Mouse (Mus musculus): Measurements from ENCODE around the gene Pitpnb.

DNA sequence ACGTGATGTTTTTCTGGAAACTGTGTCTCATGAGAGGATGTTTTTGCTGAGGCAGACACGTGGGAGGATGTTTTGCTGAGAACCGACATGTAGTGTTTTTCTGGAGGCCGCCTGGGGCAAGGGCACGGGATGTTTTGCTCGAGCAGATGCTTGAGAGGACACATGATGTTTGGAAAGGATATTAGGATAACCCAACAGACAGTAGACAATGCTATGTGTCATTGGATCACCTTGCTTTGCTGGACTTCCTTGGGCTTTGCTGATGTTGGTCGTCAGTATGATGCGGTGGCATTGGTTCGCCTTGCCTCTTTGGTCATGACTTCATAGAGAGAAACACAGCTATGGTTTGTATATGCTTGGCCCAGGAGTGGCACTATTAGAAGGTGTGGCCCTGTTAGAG, 16.7 kb upstream of the Pitpnb start:
- no peak for TF ChIP-seq GATA1 (IDR thresholded peaks at IDR 0.05; ENCODE audit: low read length)
- TF ChIP-seq TAL1 (IDR thresholded peaks at IDR 0.05; ENCODE audit: low read length): no peak

All from erythroblast, embryonic 14.5 days (primary cell).